Mouse (Mus musculus) E14TG2a.4 (cell line): ENCODE measurements around the gene Dyrk1a.

ENCODE experiments used
- H3K27me3 ChIP-seq: 2 replicates; pipeline ENCODE4 v1.6.1; 2014; ENCODE audit warnings: low read length, control low read depth; ENCODE audit not compliant: insufficient read depth
- H3K36me3 ChIP-seq: 2 replicates; pipeline ENCODE4 v1.6.1; 2014; ENCODE audit warnings: low read length, control low read depth; ENCODE audit not compliant: insufficient read depth
- H3K4me1 ChIP-seq: replicated peaks from 2 replicates; pipeline ENCODE4 v1.6.1; 2014; ENCODE audit warnings: low read depth, low read length, control low read depth
- H3K4me3 ChIP-seq: replicated peaks from 2 replicates; pipeline ENCODE4 v1.5.1; 2014; ENCODE audit warnings: mild to moderate bottlenecking, low read length
- H3K9me3 ChIP-seq: 2 replicates; pipeline ENCODE4 v1.6.1; 2014; ENCODE audit warnings: low read length, control low read depth
- CTCF ChIP-seq: conservative IDR thresholded peaks from 2 replicates; pipeline ENCODE4 v1.5.1; 2014; ENCODE audit warnings: low read length
- NANOG ChIP-seq: IDR thresholded peaks from 2 replicates; pipeline ENCODE4 v1.6.1; 2014; ENCODE audit warnings: borderline replicate concordance, low read length, mixed read lengths
- POU5F1 ChIP-seq: IDR thresholded peaks from 2 replicates; pipeline ENCODE4 v1.6.1; 2014; ENCODE audit warnings: low read length, borderline replicate concordance

Gene Dyrk1a

DNA sequence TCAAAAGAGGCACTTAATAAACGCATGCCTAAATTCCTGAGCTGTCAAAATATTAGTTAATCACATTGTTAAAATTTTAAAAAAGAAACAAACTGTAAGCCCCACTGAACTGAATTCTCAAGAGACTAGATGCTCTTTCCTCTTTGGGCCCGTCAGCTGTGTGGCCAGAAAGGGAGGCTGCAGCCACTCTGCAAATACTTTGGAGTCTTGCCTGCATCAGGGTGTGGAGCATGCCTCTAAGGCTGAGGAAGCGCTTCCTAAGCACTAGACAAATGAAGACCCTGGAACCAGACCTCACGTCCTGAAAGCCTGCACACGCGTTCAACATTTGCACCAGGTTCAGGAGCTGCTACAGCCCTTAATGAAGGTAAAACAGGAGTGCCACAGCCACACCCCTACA is 36.1 kb upstream of the Dyrk1a start:
- H3K9me3 ChIP-seq: no peaks in the 10 kb centered on the region
- peaks cover 10% of the 10 kb centered on the region for H3K27me3 ChIP-seq
- TF ChIP-seq POU5F1: no peak
- TF ChIP-seq CTCF: no peak
- TF ChIP-seq NANOG: no peak
- H3K4me1 ChIP-seq: peaks cover 33% of the 10 kb centered on the region
- H3K4me3 ChIP-seq: no peak overlapping the region
- 0 out of 2 replicates have a peak, but pooled peaks cover 2% of the 10 kb centered on the region for H3K36me3 ChIP-seq

DNA sequence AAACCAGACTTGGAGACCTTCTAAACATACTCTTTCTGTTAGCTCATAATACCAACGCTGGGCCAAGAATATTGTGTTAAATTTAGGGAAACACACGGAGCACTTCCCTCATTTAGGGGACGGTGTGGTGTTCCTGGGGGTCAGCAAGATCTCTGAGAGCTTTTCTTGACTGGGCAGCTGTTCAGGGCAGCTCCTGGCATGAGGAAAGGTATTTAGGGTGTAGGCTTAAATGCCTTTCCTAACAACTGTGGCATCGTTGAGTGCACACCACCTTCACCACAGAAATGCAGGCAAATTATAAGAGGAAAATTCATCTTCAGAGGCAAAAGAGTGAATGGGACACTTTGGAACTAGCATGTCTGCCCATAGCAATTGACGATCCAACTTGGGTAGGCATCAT is 34.1 kb upstream of the Dyrk1a start:
- no peaks in the 10 kb centered on the region for H3K9me3 ChIP-seq
- no peaks in the 10 kb centered on the region for H3K36me3 ChIP-seq
- H3K4me3 ChIP-seq: no peak overlapping the region
- H3K27me3 ChIP-seq: peaks cover 10% of the 10 kb centered on the region
- no peak for TF ChIP-seq NANOG
- TF ChIP-seq POU5F1: no peak
- no peak for TF ChIP-seq CTCF
- H3K4me1 ChIP-seq: peaks cover 37% of the 10 kb centered on the region

DNA sequence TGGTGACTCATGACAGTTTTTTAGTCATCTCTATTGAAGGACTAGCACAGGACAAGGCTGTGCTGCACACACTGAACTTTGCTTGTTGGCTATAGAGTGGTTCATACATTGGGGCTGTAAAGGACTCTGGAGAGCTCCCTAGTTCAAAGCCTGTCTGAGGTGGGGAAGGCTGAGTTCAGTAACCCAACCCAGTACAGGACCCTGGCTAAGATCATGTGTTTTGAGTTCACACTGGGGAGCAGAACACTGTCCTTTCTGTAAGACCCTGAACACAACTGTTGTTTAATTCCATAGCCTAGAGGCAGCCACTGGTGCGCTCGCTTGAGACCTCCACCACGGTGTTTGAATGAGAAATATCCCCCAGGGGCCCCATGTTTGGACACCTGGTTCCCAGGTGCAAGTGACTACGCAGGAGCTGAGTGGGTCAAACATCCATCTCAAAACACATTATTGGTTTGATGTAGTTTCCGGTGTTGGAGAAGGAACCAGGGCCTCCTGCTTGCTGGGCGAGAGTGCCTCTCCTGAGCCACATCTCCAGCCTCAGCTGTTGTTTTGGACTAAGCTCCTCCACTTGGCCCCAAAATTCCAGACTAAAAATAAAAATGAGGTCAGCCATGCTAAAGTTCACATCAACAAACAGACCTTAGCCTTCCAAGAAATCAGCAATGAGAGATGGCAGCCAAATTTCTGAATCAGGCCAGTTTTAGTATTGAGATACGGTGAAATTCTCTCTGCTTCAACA is 33.2 kb upstream of the Dyrk1a start:
- H3K27me3 ChIP-seq: peaks cover 10% of the 10 kb centered on the region
- H3K9me3 ChIP-seq: no peaks in the 10 kb centered on the region
- TF ChIP-seq NANOG (no peak), CTCF (no peak), POU5F1 (no peak)
- H3K4me3 ChIP-seq: peak overlapping the region; percentile 45; the same call in 1 of the 2 replicates
- H3K36me3 ChIP-seq: no peaks in the 10 kb centered on the region
- H3K4me1 ChIP-seq: peaks cover 45% of the 10 kb centered on the region

DNA sequence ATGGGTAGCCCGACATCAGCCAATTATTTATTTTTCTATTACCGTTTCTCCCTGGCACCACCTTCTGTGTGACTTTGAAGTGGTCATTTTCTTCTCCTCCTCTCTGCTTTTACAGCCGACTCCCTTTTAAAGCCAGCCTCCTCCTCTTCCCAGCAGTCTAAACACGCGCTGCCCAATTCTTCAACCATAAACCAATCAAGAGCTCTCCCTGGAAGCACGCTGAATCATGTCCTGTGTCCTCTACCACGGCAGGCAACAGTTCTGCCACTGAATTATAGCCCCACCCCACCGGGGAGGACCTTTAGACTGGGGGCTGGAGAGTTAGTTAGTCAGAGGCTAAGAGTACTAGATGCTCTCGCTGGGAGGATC is 32.7 kb upstream of the Dyrk1a start:
- H3K4me3 ChIP-seq: peak overlapping the region; percentile 45
- H3K27me3 ChIP-seq: peaks cover 10% of the 10 kb centered on the region
- H3K36me3 ChIP-seq: no peaks in the 10 kb centered on the region
- peaks cover 51% of the 10 kb centered on the region for H3K4me1 ChIP-seq
- TF ChIP-seq CTCF (no peak), NANOG (no peak), POU5F1 (no peak)
- H3K9me3 ChIP-seq: no peaks in the 10 kb centered on the region

DNA sequence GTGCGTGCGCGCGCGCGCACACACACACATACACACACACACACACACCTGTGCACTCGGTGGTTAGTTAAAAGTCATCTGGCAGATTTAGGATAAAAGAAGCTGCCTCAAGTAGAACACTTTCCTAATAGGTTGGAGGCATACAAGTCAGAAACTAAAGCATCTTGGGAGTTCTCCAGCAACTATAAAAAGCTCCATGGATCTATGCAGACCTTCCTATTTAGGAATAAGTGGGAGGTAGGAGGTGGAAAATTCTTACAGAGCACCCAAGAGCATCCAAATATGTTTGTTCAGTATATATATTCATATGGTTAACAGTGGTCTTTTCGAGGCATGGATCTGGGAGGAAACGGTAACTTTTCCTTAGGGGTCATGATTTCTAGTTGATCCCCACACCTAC is 29.7 kb upstream of the Dyrk1a start:
- peaks cover 6% of the 10 kb centered on the region; the same call in 1 of the 2 replicates for H3K27me3 ChIP-seq

DNA sequence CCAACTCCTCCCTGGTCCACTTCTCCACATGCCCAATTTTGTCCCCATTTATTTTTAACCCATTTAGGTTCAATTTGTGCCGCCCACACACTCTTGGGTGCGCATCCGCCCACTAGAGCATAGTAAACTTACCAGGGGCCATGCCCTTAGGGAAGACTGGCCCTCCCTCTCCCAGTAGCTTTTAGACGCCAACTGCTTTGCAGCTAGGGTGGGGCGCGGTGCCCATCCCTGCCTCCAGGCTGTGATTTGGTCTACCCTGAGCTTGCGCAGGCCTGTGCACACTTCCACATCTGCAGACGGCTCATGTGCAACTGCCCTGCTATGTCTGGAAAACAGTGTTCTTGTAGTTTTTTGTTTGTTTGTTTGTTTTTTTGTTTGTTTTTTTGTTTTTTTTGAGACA is 26.9 kb upstream of the Dyrk1a start:
- no peaks in the 10 kb centered on the region for H3K27me3 ChIP-seq
- peaks cover 60% of the 10 kb centered on the region for H3K4me1 ChIP-seq
- TF ChIP-seq NANOG (no peak), POU5F1 (no peak), CTCF (no peak)
- H3K4me3 ChIP-seq: peak overlapping the region; percentile 41
- H3K9me3 ChIP-seq: no peaks in the 10 kb centered on the region
- H3K36me3 ChIP-seq: no peaks in the 10 kb centered on the region

More for the DNA sequence above, 29.7 kb upstream of the Dyrk1a start:
- no peaks in the 10 kb centered on the region for H3K9me3 ChIP-seq
- H3K4me1 ChIP-seq: peaks cover 64% of the 10 kb centered on the region
- no peak overlapping the region for H3K4me3 ChIP-seq
- no peak for TF ChIP-seq CTCF
- TF ChIP-seq NANOG: no peak
- TF ChIP-seq POU5F1: no peak
- no peaks in the 10 kb centered on the region for H3K36me3 ChIP-seq

DNA sequence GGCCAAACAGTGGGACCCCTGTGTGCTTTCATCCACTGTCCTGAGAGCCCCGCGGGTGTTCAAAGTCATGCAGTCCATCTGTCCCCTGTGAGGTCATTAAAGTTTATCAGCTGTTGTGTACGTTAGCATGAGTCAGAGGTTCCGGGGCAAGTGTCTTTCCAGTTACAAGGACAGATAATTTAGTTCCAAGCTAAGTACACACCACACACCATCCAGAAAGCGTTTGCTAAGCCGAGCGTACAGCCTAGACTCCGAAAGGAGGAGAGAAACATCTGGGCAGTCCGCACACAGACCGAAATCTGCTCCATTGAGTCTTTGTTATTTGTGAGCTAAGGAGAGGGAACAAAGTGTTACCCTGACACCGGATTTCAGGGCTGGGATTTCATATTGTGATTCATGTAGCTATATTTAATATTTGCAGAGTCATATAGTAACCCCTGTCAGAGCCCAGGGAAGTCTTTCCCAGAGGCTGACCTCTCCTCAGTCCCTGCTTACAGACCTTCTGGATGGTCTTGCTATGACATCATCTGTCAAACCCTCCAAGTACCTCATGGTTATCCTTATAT is 25.2 kb upstream of the Dyrk1a start:
- Histone ChIP-seq H3K9me3 (no peaks in the 10 kb centered on the region), H3K36me3 (no peaks in the 10 kb centered on the region), H3K27me3 (no peaks in the 10 kb centered on the region), H3K4me1 (peaks cover 61% of the 10 kb centered on the region), H3K4me3 (no peak overlapping the region)
- TF ChIP-seq NANOG (no peak), POU5F1 (no peak), CTCF (no peak)

DNA sequence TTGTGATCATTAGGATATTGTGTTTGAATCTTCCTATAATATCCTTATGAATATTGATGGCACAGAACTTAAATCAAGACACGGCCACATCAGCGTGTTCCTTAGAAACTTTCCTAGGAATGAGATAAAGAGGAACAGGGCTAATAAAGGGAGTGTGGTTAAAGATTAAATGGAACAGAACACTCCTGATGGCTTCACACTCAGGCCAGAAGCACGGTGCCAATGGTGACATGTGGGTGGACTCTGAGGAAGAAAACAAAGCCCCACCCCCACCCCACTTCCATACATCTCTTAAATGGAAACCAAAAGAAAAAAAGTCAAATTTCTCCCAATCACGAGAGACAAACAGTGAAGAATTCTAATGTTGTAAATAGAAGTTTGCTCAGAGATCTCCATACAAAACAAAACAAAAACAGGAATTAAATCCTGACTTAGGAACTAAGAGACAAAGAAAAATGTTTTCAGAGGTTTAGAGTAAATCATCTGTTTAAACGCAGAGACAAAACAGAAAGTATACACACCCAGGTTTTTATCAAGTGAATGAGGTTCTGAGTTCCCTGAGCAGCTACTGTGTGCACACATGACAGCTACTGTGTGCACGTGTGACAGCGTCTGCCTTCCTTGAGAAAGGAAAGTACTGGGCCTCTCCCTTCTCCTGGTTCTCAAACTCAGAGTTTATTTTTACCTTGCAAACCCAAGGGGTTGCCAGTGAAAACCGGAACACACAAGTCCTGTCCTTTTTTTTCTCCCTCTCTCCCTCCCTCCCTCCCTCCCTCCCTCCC is 23.8 kb upstream of the Dyrk1a start:
- Histone ChIP-seq H3K36me3 (no peaks in the 10 kb centered on the region), H3K4me1 (peaks cover 66% of the 10 kb centered on the region), H3K4me3 (no peak overlapping the region), H3K27me3 (no peaks in the 10 kb centered on the region), H3K9me3 (no peaks in the 10 kb centered on the region)
- TF ChIP-seq POU5F1 (no peak), NANOG (no peak), CTCF (no peak)
